Mouse (Mus musculus): ENCODE results near the gene Cdc42se2. TPM values are rescaled to one million over a fixed set of nuclear protein-coding genes. Genes with fewer than 3 reads are reported as not detected.

Gene Cdc42se2
- polyA plus RNA-seq, 1 experiment: 26.4 TPM

DNA sequence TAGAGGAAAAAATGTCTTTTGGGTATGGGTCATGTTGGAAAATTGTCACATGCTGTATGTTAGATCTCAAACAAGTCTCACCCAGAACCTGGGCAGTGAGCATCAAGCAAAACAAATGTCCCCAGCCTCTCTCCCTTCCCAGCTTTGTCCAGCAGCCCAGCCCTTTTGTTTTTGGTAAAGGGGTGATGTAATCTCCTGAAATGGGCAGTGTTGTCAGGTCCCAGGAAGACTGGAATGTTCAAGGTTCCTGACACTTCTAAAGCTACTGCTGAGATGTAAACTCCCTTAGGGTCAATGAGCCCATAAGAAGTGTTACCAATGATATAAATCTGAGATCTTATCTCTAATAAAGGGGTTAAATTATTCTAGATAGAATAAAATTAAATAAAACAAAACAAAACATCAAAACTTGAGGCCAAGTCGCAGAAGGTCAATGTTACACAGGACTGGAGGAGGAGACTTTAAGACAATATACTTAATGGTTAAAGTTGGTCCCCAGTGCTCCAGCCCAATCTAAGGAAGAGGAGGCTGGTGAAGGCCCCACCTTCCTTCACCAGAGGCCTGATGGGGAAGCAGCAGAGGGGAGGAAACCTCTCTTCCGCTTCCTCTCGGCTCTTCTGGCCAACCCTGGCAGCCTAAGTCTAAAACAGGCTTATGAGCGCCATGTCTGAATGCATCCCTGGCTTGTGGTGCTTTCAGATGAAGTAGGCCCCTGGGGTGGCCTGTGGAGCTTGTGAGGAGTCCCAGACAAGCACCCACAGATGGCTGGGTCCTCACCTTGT, 76.8 kb downstream of the Cdc42se2 start:
- no peak for DNase-seq (ENCODE audit: low spot score)

DNA sequence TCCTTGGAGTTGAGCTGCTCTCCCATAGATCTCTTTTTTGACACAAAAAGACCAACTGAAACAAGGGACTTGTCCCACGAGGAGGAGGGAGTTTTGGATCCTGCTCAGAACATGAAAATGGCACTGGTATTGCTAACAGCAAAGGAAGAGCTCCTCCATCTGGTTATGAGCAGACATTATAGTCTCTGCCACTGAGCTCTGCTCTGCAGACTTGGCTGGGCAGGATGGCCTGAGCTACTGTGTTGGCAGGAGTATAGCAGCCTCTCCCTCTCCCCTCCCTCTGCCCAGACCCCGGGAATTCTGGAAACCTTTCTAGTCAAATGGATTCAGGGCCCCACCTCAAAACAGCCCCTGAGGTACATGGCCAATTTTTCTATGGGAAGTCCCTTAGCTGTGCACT, 77.8 kb downstream of the Cdc42se2 start:
- DNase-seq (ENCODE audit: low spot score): no peak

DNA sequence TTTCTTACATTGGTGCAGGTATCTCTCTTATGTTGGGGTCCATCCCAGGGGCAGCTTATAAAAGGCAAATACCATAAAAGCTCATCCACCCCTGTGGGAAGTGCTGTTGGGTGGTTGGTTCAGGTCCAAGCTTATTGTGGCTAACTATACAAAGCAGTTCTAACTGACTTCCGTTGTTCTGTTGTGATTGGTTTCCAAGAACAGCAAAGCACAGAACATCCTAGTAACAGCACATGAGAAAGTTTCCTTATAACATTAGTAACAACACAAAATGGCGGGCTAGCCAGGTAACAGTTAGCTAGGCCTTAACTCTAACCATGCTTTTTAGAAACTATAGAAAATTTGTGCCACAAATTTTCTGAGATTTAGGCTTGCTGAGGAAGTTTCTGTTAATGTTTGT, 79.3 kb downstream of the Cdc42se2 start:
- DNase-seq (ENCODE audit: low spot score): no peak

DNA sequence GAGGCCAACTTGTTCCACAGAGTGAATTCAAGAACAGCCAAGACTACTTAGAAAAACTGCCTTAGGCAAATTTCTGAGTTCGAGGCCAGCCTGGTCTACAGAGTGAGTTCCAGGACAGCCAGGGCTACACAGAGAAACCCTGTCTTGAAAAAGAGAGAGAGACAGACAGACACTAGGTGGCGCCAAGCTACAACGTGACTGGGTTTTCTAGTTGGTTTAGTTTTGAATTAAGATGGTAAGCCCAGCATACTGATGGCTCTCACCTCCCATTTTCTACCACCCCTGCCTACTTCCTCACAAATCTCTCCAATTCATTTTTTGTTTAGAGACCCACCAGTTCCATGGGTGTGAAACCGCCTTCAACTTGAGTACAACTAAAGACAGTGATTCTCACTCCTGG, 84.2 kb downstream of the Cdc42se2 start:
- DNase-seq (ENCODE audit: low spot score): no peak

DNA sequence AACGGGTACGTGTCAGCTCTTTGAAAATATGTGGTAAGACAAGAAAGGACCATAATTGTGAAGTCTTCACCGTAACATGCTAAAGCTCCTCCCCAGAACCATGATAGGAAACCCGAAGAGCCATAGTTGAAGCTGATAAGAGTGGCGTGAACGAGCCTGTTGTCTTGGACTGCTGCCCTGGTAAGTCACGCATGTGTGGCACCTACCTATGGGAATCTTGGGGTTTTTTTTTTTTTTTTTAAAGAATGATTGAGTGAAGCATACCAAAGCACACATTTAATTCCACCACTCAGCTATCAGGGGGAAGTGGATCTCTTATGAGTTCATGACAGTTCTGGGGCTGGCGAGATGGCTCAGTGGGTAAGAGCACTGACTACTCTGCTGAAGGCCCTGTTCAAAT, 85.6 kb downstream of the Cdc42se2 start:
- DNase-seq (ENCODE audit: low spot score): no peak

DNA sequence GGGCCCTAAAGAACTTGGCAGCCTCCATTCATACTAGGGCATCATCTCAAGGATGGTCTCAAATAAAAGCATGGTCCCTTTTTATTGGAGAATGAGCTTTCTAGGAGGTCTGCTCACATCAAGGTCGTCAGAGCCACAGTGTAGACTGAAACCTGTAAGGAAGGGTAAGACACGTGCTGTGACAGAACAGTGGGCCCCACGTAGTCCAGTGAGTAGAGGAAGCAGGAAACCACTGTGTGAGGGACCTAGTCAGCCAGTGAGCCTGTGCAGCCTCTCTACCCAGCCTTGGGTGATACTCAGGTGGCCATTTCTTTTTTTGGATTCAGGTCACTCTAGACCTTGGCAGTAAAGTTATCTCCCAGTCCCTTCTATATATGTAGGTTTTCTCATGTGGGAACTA, 87.5 kb downstream of the Cdc42se2 start:
- DNase-seq (ENCODE audit: low spot score): no peak

DNA sequence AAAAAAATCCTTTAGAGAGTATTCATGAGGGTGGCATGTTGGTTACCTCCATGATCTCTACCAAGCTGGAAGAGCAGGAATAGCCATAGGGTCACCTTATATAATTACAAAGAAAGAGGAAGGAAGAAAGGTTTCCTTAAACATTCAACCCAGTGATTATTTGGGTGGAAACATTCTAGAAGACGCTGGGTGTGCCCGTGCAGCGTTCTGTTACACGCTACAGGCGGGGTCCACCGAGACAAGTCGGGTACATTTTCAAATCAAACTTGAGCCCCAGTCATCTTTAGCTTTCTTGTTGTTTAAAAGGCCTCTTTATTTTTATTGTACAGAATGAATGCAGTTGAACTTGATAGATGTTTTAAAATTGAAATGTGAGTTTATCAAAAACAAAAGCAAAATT, 88.8 kb downstream of the Cdc42se2 start:
- no peak for DNase-seq (ENCODE audit: low spot score)

DNA sequence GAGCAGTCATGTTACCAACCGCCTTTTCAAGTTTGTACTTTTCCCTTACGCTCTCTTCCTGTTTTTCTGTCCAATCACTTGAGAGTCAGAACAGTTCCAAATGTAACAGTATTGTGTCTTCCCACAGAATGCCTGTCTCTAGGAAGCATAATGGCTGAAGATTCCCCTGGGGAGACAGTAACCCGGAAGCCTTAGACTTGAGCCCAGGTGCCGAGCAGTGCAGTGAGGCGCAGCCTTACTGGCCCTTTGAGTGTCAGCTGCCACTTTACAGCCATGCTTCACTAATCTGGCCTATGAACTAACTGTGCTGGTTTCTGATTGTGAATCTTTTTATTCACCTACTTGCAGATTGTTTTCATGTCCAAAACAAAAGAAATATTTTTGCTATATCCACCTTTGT, 89.9 kb downstream of the Cdc42se2 start:
- DNase-seq (ENCODE audit: low spot score): no peak

DNA sequence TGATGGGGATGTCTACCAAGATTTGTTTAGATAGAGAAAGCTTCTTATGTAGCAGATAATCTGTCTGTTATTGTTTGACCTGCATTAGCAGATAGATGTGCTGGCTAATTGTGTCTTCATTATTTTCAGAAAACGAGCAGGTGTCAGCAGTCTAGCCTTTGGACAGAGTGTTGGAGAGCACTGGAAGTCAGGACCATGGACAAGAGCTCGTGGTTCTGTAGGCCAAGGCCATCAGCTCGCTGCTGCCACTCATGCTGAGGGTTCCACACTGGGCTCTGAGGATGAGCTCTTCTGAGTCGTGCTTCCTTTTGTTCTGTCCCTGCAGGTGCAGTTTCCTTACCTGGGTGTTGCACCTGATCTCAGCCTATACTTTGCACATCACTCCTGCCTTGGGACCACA, 91.5 kb downstream of the Cdc42se2 start:
- DNase-seq (ENCODE audit: low spot score): no peak

DNA sequence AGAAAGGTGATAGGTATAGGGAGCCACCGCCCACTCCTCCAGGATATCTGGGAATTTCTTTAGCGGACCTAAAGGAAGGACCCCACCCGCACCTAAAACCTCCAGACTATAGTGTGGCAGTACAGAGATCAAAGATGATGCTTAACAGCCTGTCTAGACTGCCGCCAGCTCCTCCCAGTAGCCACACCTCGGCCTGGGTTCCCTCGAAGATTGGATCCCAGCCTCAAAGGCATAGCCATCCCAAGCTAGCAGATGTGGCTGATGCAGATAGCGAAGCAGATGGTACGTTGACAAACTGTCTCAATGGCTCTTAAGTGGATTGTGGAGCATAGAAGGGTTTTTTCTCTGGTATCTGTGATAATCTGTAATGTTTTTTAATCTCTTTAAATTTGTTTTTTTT, 93.2 kb downstream of the Cdc42se2 start:
- no peak for DNase-seq (ENCODE audit: low spot score)

DNA sequence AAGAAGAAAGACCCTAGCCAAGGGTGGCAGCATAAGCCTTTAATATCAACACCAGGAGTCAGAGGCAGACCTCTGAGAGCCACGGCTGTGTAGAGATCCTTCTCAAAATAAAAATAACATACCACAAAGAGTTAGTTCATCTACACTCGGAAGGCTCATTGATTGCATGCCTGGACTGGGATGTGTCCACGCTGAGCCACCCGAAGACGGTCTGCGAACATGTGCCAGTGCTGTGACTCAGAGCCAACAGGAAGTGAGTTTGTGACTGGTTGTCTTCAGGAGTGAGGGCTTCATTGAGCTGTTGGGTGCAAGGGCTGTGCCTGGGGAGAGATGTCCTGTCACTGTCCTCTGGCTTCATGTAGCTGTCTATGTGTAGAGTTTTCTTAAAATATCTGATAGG, 93.8 kb downstream of the Cdc42se2 start:
- no peak for DNase-seq (ENCODE audit: low spot score)

DNA sequence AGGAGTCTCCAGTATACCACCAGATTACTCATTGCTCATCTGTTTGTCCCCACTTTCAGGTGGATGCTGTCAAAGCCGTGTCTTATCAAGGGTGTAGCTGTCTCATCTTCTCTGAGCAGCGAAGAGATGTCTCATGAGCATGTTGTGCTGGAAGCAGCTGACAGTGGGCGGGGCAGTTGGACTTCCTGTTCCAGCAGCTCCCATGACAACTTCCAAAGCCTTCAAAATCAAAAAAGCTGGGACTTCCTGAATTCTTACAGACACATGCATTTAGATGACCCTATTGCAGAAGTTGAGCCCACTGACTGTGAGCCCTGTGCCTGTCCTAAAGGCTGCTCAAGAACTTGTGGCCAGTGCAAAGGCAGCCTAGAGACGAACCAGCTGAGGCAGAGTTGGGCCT, 96.3 kb downstream of the Cdc42se2 start:
- no peak for DNase-seq (ENCODE audit: low spot score)

DNA sequence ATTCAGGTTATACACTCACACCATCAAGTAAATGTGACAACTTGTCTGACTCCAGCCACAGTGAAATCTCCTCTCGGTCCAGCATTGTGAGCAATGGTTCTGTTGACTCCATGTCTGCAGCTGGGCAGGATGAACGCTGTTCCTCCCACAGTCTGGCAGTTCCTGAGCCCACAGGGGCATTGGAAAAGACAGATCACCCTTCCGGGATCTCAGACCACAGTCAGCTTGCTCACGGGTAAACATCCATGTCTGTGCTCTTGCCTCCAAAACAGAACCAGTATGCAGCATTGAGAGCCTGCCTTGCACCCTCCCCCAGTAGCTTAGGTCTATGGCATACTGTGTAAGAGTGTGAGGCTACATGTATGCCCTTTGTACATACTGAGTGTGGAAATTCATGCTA, 97.3 kb downstream of the Cdc42se2 start:
- no peak for DNase-seq (ENCODE audit: low spot score)

DNA sequence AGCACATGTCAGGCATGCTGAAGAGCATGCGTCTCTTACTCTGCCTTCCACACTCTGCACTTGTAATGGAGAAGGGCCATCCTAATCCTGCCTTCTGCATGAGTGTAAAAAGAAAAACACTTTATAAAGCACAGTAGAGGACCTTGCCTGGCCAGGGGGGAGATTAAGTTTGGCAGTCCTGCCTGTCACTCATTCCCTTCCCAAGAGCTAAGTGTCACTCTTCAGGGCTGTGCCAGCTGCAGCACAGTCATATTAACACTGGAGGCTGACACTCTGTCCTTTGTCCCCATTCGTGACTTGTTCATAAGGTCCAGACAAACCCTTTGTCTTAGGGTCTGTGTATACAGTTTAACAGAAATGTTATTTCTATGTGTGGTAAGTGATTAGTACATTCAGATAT, 102.6 kb downstream of the Cdc42se2 start:
- no peak for DNase-seq (ENCODE audit: low spot score)

DNA sequence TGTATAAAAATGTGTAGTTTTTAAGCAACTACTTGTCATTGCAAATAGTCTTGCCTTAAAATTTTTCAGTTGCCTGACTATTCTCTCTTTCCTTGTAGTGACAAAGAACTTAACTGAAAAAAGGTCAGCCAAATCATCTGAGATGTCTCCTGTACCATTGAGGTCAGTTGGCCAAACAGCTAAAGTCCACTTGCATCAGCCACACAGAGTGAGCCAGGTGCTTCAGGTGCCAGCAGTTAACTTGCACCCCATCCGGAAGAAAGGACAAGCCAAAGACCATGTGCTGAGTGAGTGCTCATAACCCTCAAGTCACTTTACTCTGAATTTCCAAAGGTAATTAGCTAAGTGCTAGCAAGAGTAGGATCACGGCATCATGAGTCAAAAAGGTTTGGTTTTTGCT, 108.3 kb downstream of the Cdc42se2 start:
- no peak for DNase-seq (ENCODE audit: low spot score)

DNA sequence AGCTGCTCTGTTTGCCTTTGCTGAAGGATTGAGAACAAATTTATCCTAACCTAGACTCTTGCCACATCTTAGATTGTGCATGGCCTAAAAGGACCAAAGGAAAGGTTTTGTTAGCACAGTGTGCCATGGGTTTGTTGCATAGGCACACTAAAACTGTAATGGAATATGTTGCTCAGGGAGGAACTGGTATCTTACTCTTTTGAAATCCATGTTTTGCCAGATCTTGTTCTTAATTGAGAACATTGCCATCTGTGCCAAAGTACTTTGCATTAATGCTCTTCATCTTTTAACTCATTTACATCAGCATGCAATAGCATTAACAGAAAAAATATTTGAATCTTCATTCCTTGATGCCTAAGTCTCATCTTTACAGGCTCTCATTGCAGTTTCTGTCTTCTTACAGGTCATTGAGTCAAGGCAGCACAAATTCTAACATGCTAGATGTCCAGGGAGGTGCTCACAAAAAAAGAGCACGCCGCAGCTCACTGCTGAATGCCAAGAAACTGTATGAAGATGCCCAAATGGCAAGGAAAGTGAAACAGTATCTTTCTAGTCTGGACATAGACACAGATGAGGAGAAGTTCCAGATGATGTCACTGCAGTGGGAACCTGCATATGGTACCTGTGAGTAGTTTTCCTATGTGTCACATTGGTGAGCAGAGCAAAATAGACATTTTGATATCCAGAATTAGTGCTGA, 111.5 kb downstream of the Cdc42se2 start:
- no peak for DNase-seq (ENCODE audit: low spot score)

DNA sequence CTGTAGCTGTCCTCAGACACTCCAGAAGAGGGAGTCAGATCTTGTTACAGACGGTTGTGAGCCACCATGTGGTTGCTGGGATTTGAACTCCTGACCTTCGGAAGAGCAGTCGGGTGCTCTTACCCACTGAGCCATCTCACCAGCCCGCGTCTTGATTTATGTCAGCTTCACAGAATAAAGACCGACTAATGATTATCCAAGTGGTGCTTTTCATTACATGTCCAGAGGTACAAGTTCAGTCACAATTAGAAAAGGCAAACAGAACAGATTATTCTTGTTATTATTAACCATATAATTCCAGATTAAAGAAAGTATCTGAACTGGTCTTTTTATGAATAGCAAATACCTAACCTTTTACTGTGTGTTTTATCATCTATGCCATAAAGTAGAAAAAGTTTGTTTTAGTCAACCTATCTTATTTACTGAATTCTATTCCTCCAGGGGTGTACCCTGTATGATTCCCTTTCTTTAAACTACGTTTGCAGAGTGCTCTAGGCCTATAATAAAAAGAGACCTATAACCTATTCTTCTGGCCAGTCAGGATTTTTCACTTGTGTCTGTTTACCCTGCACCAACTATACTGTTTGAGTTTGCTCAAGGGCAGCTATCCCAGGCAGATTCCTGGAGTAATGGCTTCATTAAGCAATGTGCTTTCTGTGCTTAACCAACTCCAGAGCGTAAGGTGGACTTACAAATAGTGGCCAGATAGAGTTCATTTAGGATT, 113.7 kb downstream of the Cdc42se2 start:
- no peak for DNase-seq (ENCODE audit: low spot score)

Other genes with a start within 250 kb of the Cdc42se2 start
- gene Lyrm7, start 73.2 kb upstream of the Cdc42se2 start, polyA plus RNA-seq (2012; rRNA removed): 5.0 and 6.3 TPM in 2 replicates
- gene Hint1, start 78.7 kb upstream of the Cdc42se2 start, polyA plus RNA-seq (2012; rRNA removed): 453 and 489 TPM in 2 replicates
- gene Gpx3, start 114.8 kb upstream of the Cdc42se2 start, polyA plus RNA-seq (2012; rRNA removed): 53.0 and 110 TPM in 2 replicates
- 19.5 and 25.0 TPM in 2 replicates for gene Tnip1, start 175.2 kb upstream of the Cdc42se2 start, polyA plus RNA-seq (2012; rRNA removed)
- gene Anxa6, start 245.8 kb upstream of the Cdc42se2 start, polyA plus RNA-seq (2012; rRNA removed): 204 and 234 TPM in 2 replicates

Measured in urinary bladder, adult 2 months (tissue).